Mouse (Mus musculus): ENCODE measurements around the gene Fam222b. TPM values are rescaled to one million over a fixed set of nuclear protein-coding genes. Genes with fewer than 3 reads are reported as not detected.
A peak's percentile ranks its signal among the peaks of the same experiment; 100 is the strongest.
"Not testable (repeated sequence)": the region's sequence is repeated elsewhere in the genome, so short reads cannot be mapped to it uniquely, and the experiment has no call there.

Fam222b gene
- polyA plus RNA-seq, 1 experiment from 2014 or later: 10.5 TPM

DNA sequence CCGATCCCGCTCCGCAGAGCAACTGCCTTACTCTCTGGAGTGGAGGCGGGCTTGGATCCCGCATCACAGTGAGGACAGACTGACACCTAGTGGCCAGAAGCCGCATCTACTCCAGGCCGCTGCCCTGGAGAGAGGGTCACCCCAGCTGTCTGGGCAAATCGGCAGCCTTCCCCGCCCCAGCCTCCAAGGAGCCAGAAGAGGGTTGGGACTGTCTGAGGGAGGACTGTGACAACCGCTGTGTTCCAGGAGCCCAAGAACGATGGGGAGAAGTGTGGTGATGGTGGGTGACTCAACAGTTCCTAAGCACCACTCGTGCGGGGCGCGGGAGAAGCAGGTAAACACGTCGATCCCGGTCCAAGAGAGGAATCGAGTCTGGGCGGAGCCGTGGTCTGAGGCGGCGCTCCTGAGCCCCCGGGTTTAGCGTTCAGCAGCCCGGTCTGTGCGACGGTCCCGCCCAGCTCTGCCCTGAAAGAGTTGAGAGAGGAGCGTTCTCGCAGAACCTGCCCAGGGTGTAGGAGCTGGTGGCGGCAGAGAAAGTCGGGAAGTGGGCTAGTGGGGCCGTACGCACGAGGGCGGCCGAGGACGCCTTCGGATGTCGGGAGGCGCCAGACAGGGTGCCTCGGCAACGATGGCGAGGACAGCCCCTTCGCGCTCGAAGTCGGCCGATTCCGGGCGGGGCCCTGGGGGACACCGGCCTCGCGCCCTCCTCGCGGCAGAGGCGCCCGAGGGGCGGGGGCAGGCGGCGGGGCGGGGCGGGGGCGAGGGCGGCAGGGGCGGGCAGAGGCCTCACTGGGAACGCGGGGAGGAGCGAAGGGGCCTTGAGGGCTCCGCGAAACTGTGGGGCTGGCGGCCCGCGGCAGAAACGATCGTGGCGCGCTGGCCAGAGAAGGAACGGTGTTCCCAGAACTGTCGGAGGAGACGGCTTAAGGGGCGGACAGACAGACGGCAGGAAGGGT, 83.7 kb downstream of the Fam222b start:
- Histone ChIP-seq H3K4me1 (peaks cover 44% of the 10 kb centered on the region), H3K27me3 (no peaks in the 10 kb centered on the region), H3K4me2 (peak overlapping the region; percentile 83), H3K9ac (peak overlapping the region; percentile 57), H3K36me3 (peaks cover 28% of the 10 kb centered on the region), H3K27ac (peak overlapping the region; percentile 97), H3K4me3 (peak overlapping the region; percentile 73), H3K9me3 (no peaks in the 10 kb centered on the region)
- WGBS: under 1% methylated on average over 84 of the region's 84 CpGs
- peak; percentile 83 for ATAC-seq (ENCODE audit: insufficient number of reproducible peaks, low FRiP score, low TSS enrichment, low read depth)

DNA sequence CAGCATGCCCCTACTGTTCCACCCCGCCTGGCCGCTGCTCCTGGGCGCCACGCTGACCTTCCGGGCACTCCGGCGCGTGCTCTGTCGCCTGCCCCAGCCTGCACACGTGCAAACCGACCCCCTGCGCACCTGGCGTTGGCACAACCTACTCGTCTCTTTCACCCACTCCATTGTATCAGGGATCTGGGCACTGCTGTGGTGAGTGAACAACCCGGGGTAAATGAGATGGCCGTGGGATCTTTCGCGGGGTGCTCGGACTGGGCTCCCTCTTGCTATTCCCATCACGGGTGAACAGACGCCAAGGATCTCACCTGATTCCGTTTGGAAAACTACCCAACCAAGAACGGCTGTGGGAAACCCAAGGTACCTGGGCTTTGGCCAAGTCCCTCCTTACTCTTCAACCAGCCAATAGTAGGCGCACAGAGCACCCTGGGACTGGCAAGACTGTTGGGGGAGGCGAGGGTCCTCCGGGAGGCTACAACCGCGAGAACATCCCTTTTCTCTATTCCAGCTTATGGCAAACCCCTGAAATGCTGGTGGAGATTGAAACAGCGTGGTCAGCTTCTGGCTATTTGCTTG, 84.5 kb downstream of the Fam222b start:
- peak; percentile 0; the same call in 1 of the 2 replicates for ATAC-seq (ENCODE audit: insufficient number of reproducible peaks, low FRiP score, low TSS enrichment, low read depth)
- peak overlapping the region; percentile 97 for H3K27ac ChIP-seq
- H3K36me3 ChIP-seq: peaks cover 28% of the 10 kb centered on the region
- peaks cover 46% of the 10 kb centered on the region for H3K4me1 ChIP-seq
- peak overlapping the region; percentile 57 for H3K9ac ChIP-seq
- peak overlapping the region; percentile 73 for H3K4me3 ChIP-seq
- under 1% methylated on average over 29 of the region's 29 CpGs for WGBS
- H3K4me2 ChIP-seq: peak overlapping the region; percentile 83
- H3K9me3 ChIP-seq: no peaks in the 10 kb centered on the region
- H3K27me3 ChIP-seq: no peaks in the 10 kb centered on the region

DNA sequence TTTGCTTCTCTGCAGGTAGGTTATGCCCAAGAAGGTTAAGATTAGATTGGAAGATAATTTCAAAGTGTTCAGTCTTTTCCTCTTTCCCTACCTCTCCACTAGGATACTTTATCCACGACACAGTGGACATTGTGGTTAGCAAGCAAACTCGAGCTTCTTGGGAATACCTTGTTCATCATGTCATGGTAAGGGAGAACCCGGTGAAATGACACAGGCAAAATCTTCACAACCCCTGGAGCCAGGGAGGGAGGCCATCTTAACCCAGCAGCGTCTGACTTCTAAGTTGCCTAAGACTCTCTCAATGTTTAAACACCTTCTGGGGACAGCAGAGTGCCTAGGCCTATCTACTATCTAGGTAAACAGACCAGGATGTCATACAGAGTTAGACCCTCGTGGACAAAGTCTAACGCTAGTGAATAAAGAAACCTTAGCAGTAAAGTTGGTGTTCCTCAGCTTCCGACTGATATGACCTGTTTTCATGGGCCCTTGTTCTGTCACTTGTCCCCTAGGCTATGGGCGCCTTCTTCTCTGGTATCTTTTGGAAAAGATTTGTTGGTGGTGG, 85.1 kb downstream of the Fam222b start:
- 26% methylated on average over 8 of the region's 8 CpGs for WGBS
- Histone ChIP-seq H3K4me2 (peak overlapping the region; percentile 83), H3K36me3 (peaks cover 28% of the 10 kb centered on the region), H3K27me3 (no peaks in the 10 kb centered on the region), H3K27ac (peak overlapping the region; percentile 97), H3K4me1 (peaks cover 50% of the 10 kb centered on the region), H3K4me3 (peak overlapping the region; percentile 73), H3K9me3 (no peaks in the 10 kb centered on the region), H3K9ac (peak overlapping the region; percentile 57; the same call in 1 of the 2 replicates)
- ATAC-seq (ENCODE audit: insufficient number of reproducible peaks, low FRiP score, low TSS enrichment, low read depth): no peak

DNA sequence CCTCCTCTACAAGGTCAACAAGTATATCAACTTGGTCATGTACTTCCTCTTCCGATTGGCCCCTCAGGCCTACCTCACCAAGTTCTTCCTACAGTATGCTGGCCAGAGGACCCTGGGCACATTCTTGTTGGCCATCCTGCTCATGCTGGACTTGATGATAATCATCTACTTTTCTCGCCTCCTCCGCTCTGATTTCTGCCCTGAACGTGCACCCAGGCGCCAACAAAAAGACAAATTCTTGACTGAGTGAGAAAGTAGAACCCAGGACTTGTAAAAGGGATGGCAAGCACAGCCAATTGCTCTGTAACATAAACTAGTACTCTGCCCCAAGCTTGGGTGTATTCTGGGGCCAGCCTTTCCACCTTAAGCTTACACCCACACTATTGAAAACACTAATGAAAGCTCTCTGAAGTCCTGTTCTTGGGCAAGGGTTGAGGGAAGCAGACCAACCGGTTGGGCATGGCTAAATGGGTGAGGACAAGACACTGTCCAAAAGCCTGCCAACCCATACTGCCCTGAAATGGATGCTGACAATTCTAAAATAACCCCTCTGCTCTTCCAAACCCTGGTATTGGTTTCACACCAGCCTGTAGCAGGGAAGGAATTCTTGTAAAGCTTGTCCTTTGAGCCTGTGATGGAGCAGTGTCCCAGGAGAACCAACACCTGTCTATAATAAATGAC, 85.8 kb downstream of the Fam222b start:
- H3K4me2 ChIP-seq: peak overlapping the region; percentile 83; the same call in 1 of the 2 replicates
- no peaks in the 10 kb centered on the region for H3K9me3 ChIP-seq
- ATAC-seq (ENCODE audit: insufficient number of reproducible peaks, low FRiP score, low TSS enrichment, low read depth): no peak
- peaks cover 28% of the 10 kb centered on the region for H3K36me3 ChIP-seq
- no peak overlapping the region for H3K9ac ChIP-seq
- peak overlapping the region; percentile 7; the same call in 1 of the 2 replicates for H3K27ac ChIP-seq
- WGBS: 74% methylated on average over 6 of the region's 6 CpGs
- no peak overlapping the region for H3K4me3 ChIP-seq
- H3K4me1 ChIP-seq: peaks cover 50% of the 10 kb centered on the region
- no peaks in the 10 kb centered on the region for H3K27me3 ChIP-seq

DNA sequence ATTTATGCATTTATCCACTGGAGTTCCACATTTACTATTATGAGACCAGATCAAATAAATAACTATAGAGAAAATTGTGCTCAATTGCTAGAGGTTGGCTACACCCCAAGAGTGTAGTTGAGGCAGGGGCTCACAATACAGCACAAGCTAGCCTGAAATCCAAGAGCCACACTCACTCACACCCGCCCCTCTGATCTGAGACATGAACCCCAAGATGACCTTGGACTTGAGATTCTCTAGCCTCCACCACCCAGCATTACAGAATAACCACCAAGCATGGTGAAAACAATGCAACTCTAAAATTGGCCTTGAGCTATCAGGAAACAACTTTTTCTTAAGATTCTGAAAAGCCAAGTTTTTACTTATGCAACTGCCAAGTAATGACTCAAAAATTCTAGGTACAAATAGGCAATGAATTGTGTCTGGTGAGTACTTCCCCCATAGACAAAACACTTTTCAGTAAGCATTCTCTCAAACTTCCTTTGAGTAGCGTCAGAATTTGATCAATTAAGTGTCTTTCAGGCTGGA, 87.4 kb downstream of the Fam222b start:
- WGBS: 48% methylated on average over 2 of the region's 2 CpGs
- no peak for ATAC-seq (ENCODE audit: insufficient number of reproducible peaks, low FRiP score, low TSS enrichment, low read depth)
- peak overlapping the region; percentile 49 for H3K4me2 ChIP-seq
- H3K36me3 ChIP-seq: peaks cover 28% of the 10 kb centered on the region
- no peaks in the 10 kb centered on the region for H3K27me3 ChIP-seq
- H3K4me1 ChIP-seq: peaks cover 43% of the 10 kb centered on the region
- no peak overlapping the region for H3K9ac ChIP-seq
- H3K4me3 ChIP-seq: peak overlapping the region; percentile 93
- no peak overlapping the region for H3K27ac ChIP-seq
- no peaks in the 10 kb centered on the region for H3K9me3 ChIP-seq

DNA sequence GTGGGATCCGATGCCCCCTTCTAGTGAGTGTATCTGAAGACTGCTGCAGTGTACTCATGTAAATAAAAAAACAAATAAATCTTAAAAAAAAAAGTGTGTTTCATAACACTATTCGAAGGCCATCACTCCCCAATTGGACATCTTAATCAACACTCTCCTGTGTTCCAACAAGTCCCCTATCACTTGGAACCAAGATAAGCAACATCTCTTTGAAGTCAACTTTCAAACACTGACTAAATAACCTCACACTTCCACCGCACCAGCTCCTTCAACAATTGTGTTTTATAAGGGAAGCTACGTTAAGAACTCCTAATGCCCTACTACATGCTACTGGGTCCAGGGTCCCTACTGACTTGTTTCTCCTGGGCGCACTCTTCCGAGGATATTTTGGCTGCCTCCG, 88.0 kb downstream of the Fam222b start:
- 9% methylated on average over 7 of the region's 7 CpGs for WGBS
- H3K4me1 ChIP-seq: peaks cover 41% of the 10 kb centered on the region

DNA sequence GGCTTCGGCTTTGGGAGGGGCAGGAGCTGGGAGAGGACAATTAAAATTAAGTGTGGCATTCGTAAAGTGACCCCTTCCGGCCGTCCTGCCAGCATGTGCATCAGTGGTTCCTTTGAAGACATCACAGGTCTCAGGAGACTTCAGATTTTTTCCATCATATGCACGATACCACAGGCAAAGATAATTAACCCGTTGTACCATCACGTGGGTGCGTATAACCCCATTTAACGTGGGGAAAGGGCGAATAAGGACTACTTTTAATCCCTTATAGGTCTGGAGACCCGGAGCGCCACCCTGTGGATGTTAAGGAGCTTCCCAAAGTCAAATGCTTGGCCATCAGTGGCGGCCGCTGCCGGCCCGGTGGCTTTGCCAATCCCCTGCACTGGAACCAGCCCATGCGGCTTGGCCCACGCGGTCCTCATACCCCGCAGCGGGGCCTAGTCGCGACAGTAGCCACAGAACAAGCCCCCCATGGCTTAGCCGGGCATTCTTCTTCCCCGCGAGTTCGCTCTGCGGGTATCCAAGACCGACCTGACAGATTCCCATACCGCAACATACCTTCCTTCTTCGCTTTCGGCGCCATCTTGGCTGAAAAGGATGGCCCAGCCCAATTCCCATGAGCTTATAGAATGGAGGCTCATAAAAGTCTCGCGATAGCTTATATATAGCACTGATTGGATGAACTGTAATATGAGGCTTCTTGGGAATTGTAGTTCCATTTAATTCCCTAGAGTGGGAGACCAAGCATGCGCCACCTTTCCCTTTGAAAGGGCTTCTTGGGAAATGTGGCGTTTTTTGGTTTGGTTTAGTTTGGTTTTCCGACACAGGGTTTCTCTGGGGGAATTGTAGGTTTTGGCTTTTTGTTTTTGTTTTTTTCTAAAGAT, 88.7 kb downstream of the Fam222b start, which contains the start of gene Rpl23a:
TSS of gene Rpl23a (minus strand) at position 624 of the 884 bp plus-strand sequence.
- Histone ChIP-seq H3K27ac (peak within 1 kb of the TSS; percentile 96), H3K9me3 (no peaks in the 10 kb centered on the region), H3K4me2 (peak within 1 kb of the TSS; percentile 49), H3K4me1 (peaks cover 38% of the 10 kb centered on the region), H3K27me3 (no peaks in the 10 kb centered on the region), H3K4me3 (peak within 1 kb of the TSS; percentile 93), H3K9ac (peak within 1 kb of the TSS; percentile 87), H3K36me3 (peaks cover 28% of the 10 kb centered on the region)
- peak; percentile 88 for ATAC-seq (ENCODE audit: insufficient number of reproducible peaks, low FRiP score, low TSS enrichment, low read depth)
- under 1% methylated on average over 38 of the region's 38 CpGs for WGBS

More for the DNA sequence above, 88.0 kb downstream of the Fam222b start:
- no peaks in the 10 kb centered on the region for H3K9me3 ChIP-seq
- H3K27ac ChIP-seq: 0 out of 2 replicates have a peak overlapping the region, but pooled peaks have one; percentile 96
- H3K9ac ChIP-seq: peak overlapping the region; percentile 87
- ATAC-seq (ENCODE audit: insufficient number of reproducible peaks, low FRiP score, low TSS enrichment, low read depth): no peak
- peak overlapping the region; percentile 49 for H3K4me2 ChIP-seq
- peaks cover 28% of the 10 kb centered on the region for H3K36me3 ChIP-seq
- H3K4me3 ChIP-seq: peak overlapping the region; percentile 93
- H3K27me3 ChIP-seq: no peaks in the 10 kb centered on the region

DNA sequence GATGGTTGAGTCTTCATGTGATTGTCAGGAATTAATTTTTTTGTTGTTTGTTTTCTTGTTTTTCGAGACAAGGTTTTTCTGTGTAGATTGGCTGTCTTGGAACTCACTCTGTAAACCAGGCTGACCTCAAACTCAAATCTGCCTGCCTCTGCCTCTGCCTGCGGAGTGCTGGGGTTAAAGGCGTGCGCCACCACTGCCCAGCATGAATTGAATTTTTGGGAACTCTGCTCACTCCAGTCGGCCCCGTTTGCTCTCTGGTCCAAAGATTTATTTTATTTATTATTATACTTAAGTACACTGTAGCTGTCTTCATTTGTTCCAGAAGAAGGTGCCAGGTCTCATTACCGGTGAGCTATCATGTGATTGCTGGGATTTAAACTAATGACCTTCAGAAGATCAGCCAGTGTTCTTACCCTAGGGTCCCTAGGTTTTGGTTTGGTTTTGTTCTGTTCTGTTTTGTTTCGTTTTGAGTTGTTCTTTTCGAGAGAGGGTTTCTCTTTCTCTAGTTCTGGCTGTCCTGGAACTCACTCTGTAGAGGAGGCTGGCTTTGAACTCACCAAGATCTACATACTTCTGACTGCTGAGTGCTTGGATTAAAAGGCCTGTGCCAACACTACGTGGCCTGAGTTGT, 89.5 kb downstream of the Fam222b start:
- peaks cover 37% of the 10 kb centered on the region for H3K4me1 ChIP-seq
- H3K4me3 ChIP-seq: peak overlapping the region; percentile 93
- H3K4me2 ChIP-seq: peak overlapping the region; percentile 47
- no peaks in the 10 kb centered on the region for H3K9me3 ChIP-seq
- peak overlapping the region; percentile 96 for H3K27ac ChIP-seq
- H3K27me3 ChIP-seq: no peaks in the 10 kb centered on the region
- no peak for ATAC-seq (ENCODE audit: insufficient number of reproducible peaks, low FRiP score, low TSS enrichment, low read depth)
- H3K36me3 ChIP-seq: peaks cover 28% of the 10 kb centered on the region
- WGBS: 49% methylated on average over 10 of the region's 10 CpGs
- no peak overlapping the region for H3K9ac ChIP-seq

DNA sequence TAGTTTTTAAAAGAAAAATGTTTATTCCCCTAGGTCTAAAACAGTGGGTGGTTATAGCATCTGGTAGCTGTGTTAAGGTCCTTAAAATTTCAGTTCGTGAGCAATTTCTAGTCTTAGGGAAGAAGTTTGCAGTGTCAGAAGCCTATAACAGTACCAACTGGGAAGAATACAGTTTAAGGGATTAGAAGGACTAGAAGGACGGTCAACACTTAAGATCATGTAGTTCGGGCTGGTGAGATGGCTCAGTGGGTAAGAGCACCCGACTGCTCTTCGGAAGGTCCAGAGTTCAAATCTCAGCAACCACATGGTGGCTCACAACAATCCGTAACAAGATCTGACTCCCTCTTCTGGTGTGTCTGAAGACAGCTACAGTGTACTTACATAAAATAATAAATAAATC, 90.2 kb downstream of the Fam222b start:
- H3K9me3 ChIP-seq; H3K27me3 ChIP-seq; H3K27ac ChIP-seq; ATAC-seq (ENCODE audit: insufficient number of reproducible peaks, low FRiP score, low TSS enrichment, low read depth); H3K4me2 ChIP-seq; H3K4me3 ChIP-seq; H3K9ac ChIP-seq: not testable (repeated sequence)
- H3K36me3 ChIP-seq: peaks cover 24% of the 10 kb centered on the region
- 94% methylated on average over 6 of the region's 6 CpGs for WGBS
- H3K4me1 ChIP-seq: peaks cover 34% of the 10 kb centered on the region
